Mouse (Mus musculus): ENCODE results near the gene Neo1.

- TF ChIP-seq CTCF (IDR thresholded peaks at IDR 0.05; ENCODE audit: low read depth, low read length) (no peak), POLR2A (IDR thresholded peaks at IDR 0.05; ENCODE audit: borderline replicate concordance, low read depth, low read length) (no peak)
Observed at GRCm38 (mm10) chr9:58838504-58838903, 197.7 kb downstream of the Neo1 start.

All from bone marrow macrophage, adult 2 months (primary cell).